Mouse (Mus musculus) lung, postnatal 0 days (tissue): Measurements from ENCODE around the gene Mylpf.
A peak's percentile ranks its signal among the peaks of the same experiment; 100 is the strongest.

Experiments
- CTCF ChIP-seq: IDR thresholded peaks from 2 replicates; pipeline ENCODE4 v1.5.1; 2016; ENCODE audit warnings: antibody characterized with exemption, mild to moderate bottlenecking
- EP300 ChIP-seq: IDR thresholded peaks from 2 replicates; pipeline ENCODE4 v1.6.1; 2016; ENCODE audit warnings: antibody characterized with exemption, mild to moderate bottlenecking, control low read depth

- no peak for TF ChIP-seq EP300
- peak; percentile 87 for TF ChIP-seq CTCF
These were observed 20.1 kb downstream of the Mylpf start for GRCm38 (mm10) chr7:127228615-127229303.
